Mouse (Mus musculus) E14TG2a.4 (cell line): ENCODE data around the gene Tex21.

Source experiments
- H3K27me3 ChIP-seq: 2 replicates; pipeline ENCODE4 v1.6.1; 2014; ENCODE audit warnings: low read length, control low read depth; ENCODE audit not compliant: insufficient read depth
- H3K36me3 ChIP-seq: 2 replicates; pipeline ENCODE4 v1.6.1; 2014; ENCODE audit warnings: low read length, control low read depth; ENCODE audit not compliant: insufficient read depth
- H3K4me1 ChIP-seq: replicated peaks from 2 replicates; pipeline ENCODE4 v1.6.1; 2014; ENCODE audit warnings: low read depth, low read length, control low read depth
- H3K4me3 ChIP-seq: replicated peaks from 2 replicates; pipeline ENCODE4 v1.5.1; 2014; ENCODE audit warnings: mild to moderate bottlenecking, low read length
- H3K9me3 ChIP-seq: 2 replicates; pipeline ENCODE4 v1.6.1; 2014; ENCODE audit warnings: low read length, control low read depth
- CTCF ChIP-seq: conservative IDR thresholded peaks from 2 replicates; pipeline ENCODE4 v1.5.1; 2014; ENCODE audit warnings: low read length
- NANOG ChIP-seq: IDR thresholded peaks from 2 replicates; pipeline ENCODE4 v1.6.1; 2014; ENCODE audit warnings: borderline replicate concordance, low read length, mixed read lengths
- POU5F1 ChIP-seq: IDR thresholded peaks from 2 replicates; pipeline ENCODE4 v1.6.1; 2014; ENCODE audit warnings: low read length, borderline replicate concordance

The Tex21 gene

GRCm38 (mm10) chr12:76196709-76197054 lies 49.9 kb downstream of the Tex21 start:
- H3K4me3 ChIP-seq, result no peak overlapping the region
- TF ChIP-seq NANOG, result no peak
- peak; percentile 94 for TF ChIP-seq CTCF
- no peak for TF ChIP-seq POU5F1
- H3K36me3 ChIP-seq, result no peaks in the 10 kb centered on the region
- peaks cover 31% of the 10 kb centered on the region for H3K4me1 ChIP-seq
- H3K27me3 ChIP-seq, result peaks cover 20% of the 10 kb centered on the region
- no peaks in the 10 kb centered on the region for H3K9me3 ChIP-seq

GRCm38 (mm10) chr12:76195912-76196708 lies 50.4 kb downstream of the Tex21 start:
- peaks cover 23% of the 10 kb centered on the region for H3K27me3 ChIP-seq
- H3K4me1 ChIP-seq, result peaks cover 31% of the 10 kb centered on the region
- H3K4me3 ChIP-seq, result peak overlapping the region; percentile 73
- H3K9me3 ChIP-seq, result no peaks in the 10 kb centered on the region
- no peaks in the 10 kb centered on the region for H3K36me3 ChIP-seq
- TF ChIP-seq CTCF, result no peak
- no peak for TF ChIP-seq POU5F1

GRCm38 (mm10) chr12:76194526-76194925 lies 52.0 kb downstream of the Tex21 start:
- Histone ChIP-seq H3K4me1 (peaks cover 22% of the 10 kb centered on the region), H3K36me3 (no peaks in the 10 kb centered on the region), H3K9me3 (no peaks in the 10 kb centered on the region), H3K27me3 (peaks cover 23% of the 10 kb centered on the region), H3K4me3 (no peak overlapping the region)
- TF ChIP-seq NANOG (no peak), CTCF (no peak), POU5F1 (no peak)

- no peaks in the 10 kb centered on the region for H3K36me3 ChIP-seq
These were observed 55.6 kb downstream of the Tex21 start for GRCm38 (mm10) chr12:76190940-76191339.

GRCm38 (mm10) chr12:76187849-76188248 lies 58.7 kb downstream of the Tex21 start:
- Histone ChIP-seq H3K9me3 (no peaks in the 10 kb centered on the region), H3K27me3 (peaks cover 5% of the 10 kb centered on the region; the same call in 1 of the 2 replicates), H3K4me1 (peaks cover 13% of the 10 kb centered on the region), H3K36me3 (no peaks in the 10 kb centered on the region), H3K4me3 (0 out of 2 replicates have a peak overlapping the region, but pooled peaks have one; percentile 3)
- TF ChIP-seq CTCF (peak; percentile 21), NANOG (no peak)

More at GRCm38 (mm10) chr12:76190940-76191339, 55.6 kb downstream of the Tex21 start:
- no peak for TF ChIP-seq POU5F1
- peak; percentile 61 for TF ChIP-seq CTCF
- H3K4me1 ChIP-seq, result peaks cover 22% of the 10 kb centered on the region
- H3K4me3 ChIP-seq, result no peak overlapping the region
- peaks cover 15% of the 10 kb centered on the region for H3K27me3 ChIP-seq
- no peaks in the 10 kb centered on the region for H3K9me3 ChIP-seq

- Histone ChIP-seq H3K4me3 (no peak overlapping the region), H3K27me3 (peaks cover 14% of the 10 kb centered on the region), H3K4me1 (peaks cover 16% of the 10 kb centered on the region), H3K36me3 (no peaks in the 10 kb centered on the region), H3K9me3 (no peaks in the 10 kb centered on the region)
- TF ChIP-seq CTCF (no peak), NANOG (no peak), POU5F1 (no peak)
These were observed 60.1 kb downstream of the Tex21 start for GRCm38 (mm10) chr12:76186473-76186872.

- peaks cover 15% of the 10 kb centered on the region for H3K27me3 ChIP-seq
- H3K9me3 ChIP-seq, result no peaks in the 10 kb centered on the region
- no peak overlapping the region for H3K4me3 ChIP-seq
- no peaks in the 10 kb centered on the region for H3K36me3 ChIP-seq
- no peak for TF ChIP-seq CTCF
- TF ChIP-seq NANOG, result no peak
- no peak for TF ChIP-seq POU5F1
- H3K4me1 ChIP-seq, result peaks cover 16% of the 10 kb centered on the region
These were observed 61.3 kb downstream of the Tex21 start for GRCm38 (mm10) chr12:76185167-76185816.

GRCm38 (mm10) chr12:76184271-76184670 lies 62.3 kb downstream of the Tex21 start:
- H3K27me3 ChIP-seq, result peaks cover 15% of the 10 kb centered on the region
- H3K4me1 ChIP-seq, result peaks cover 16% of the 10 kb centered on the region
- TF ChIP-seq POU5F1 (no peak), CTCF (no peak), NANOG (no peak)
- no peaks in the 10 kb centered on the region for H3K36me3 ChIP-seq
- H3K9me3 ChIP-seq, result no peaks in the 10 kb centered on the region
- no peak overlapping the region for H3K4me3 ChIP-seq

GRCm38 (mm10) chr12:76182831-76183230 lies 63.7 kb downstream of the Tex21 start:
- TF ChIP-seq CTCF (no peak), NANOG (no peak), POU5F1 (no peak)
- Histone ChIP-seq H3K27me3 (peaks cover 15% of the 10 kb centered on the region), H3K9me3 (no peaks in the 10 kb centered on the region), H3K4me3 (no peak overlapping the region), H3K36me3 (no peaks in the 10 kb centered on the region), H3K4me1 (peaks cover 7% of the 10 kb centered on the region)
